Mouse (Mus musculus) lung, postnatal 14 days (tissue): ENCODE results near the gene Synrg.

Experiments used
- DNase-seq: peaks from one replicate; pipeline ENCODE4 v3.0.0; 2021

The Synrg gene

DNA sequence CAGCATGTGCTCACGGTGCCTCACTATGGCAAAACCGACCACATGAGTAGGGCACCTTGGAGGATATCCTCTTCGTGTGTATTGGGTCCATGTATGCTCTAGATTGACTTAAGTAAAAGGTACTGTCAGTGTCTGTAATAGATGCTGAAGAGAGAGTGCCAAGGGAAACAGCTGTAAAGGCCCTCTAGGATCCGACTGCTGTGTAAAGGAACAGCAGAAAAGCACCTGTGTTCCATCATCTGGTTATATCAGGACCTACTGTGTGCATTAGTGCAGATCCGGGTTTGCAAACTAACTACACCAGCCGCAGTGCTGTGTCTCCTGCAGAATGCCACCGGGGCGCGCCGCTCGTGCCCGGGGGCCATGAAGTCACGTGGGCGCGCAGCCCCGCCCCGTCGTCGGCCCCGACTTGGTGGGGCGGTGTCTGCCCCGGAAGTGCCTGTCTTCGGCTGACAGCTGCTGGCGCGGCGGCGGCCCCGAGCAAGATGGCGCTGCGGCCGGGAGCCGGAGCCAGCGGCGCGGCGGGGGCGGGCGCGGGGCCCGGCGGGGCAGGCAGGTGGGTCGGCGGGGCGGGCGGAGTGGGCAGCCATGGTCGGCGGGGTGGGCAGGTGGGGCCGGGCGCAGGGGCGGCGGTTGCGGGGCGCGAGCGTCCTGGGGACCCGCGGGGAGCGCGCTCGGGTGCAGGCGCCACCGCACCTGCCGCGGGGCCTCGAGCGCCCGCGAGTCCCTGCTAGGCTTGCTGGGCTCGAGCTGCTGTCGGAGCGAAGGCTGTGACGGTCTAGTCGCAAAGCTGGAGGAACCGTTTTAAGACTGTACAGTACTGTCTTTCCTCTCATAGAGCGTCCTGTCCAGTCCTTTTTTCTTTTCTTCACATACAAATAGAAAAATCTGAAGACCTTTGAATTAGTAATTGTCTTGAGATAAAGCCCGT, at the start of gene Synrg:
TSS of gene Synrg (plus strand) at position 438 of the 931 bp plus-strand sequence.
- peak; percentile 92 for DNase-seq

DNA sequence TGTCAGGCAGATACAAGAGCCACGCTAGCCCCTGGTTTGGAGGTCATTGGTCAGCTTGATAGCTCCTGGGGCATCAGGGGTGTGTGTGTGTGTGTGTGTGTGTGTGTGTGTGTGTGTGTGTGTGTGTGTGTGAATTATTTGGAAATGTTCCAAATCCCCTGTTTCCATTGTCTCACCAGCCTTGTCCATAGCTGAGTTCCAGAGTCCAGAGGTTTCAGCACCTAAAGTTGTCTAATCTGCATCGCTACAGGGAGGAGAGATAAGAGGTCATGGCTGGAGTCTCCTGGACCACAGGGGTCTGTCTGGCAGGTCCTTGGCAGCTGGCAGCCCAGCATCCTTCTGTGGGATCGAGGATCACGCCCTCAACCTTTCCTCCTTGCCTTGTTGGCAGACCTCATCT, 49.7 kb upstream of the Synrg start:
- no peak for DNase-seq

DNA sequence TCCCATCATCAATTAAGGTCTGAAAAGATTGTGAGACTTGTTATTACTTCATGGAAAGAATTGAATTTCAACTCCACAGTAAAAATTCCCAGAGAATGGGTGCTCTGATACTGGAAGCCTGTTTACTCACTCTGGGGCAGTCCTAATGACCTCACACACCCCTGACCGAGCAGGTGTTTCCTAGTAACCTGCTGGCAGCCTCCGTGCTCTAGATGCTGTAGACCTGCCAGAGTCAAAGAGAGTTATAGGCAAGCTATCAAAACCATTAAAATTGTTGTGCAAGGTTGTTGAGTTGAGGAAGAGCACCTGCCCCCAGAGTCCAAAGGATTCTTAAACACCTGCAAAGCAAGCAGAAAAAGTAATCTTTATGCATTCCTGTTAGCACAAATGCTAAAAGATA, 41.6 kb upstream of the Synrg start:
- DNase-seq, result no peak

- DNase-seq, result peak; percentile 10
Observed at GRCm38 (mm10) chr11:83927097-83927496, 37.1 kb upstream of the Synrg start.

GRCm38 (mm10) chr11:83932506-83933106, 31.6 kb upstream of the Synrg start:
- DNase-seq, result no peak

GRCm38 (mm10) chr11:83933376-83933775, 30.9 kb upstream of the Synrg start:
- DNase-seq, result no peak

- peak; percentile 85 for DNase-seq
Observed at GRCm38 (mm10) chr11:83935986-83936665, 28.1 kb upstream of the Synrg start.

DNA sequence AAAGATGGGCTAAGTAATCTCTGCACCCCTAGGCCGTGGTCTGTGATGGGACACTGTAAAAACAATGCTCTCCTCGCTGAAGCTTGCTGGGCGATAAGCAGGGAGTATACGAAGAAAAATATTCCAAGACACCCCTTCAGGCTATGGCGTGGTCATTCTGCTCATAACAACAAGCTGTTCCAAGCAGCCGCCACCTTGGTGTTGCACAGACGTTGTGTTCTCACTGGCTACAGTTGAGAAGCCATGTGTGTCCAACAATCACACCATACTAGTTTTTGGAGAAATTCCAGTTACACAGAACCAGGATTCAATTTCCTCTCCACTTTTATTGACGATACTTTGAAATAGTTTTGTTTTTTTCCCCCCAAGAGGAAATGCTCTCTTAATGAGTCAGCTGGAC, 25.7 kb upstream of the Synrg start:
- no peak for DNase-seq

- peak; percentile 87 for DNase-seq
Observed at GRCm38 (mm10) chr11:83941950-83942840, 22.0 kb upstream of the Synrg start, which contains the start of gene Ddx52. Gene Ddx52, plus strand, starts transcription at chr11:83942062.

DNA sequence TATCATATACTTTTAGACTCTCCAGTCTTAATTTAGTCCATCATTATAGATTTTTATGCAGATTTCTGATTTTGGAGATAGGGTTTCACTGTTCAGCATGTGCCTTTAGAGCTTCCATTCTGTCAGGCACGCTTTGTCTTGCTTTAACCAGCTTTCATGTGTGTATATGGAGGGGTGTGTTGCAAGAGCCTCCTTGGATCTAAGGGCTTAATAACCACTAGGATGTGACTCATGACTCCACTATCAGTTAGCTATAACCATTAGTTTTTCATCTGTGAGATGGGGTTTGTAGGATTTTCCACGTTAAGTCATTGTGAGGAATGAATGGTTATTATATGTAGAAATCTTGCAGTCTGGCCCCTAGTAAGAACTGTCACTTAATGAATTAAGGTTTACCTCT, 7.4 kb upstream of the Synrg start:
- no peak for DNase-seq

DNA sequence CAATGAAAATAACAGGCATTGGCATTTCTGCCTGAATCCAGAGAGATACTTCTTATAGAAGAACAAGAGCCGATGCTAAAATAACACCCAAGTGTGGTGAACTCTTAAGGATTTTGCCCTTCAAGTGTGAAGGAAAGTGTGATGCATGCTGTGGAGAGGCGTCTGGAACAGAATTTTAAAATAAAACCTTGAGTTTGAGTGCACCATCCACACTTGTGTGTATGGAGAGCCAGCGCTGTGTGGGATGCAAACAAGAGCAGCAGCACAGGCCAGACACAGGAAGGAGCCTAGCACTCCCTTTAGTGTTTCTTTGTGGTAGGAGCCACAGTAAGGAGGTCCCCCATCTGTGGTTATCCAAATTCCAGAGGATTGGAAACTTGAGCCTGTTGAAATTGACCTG, 2.2 kb upstream of the Synrg start:
- no peak for DNase-seq

- peak; percentile 35 for DNase-seq
Observed at GRCm38 (mm10) chr11:83967436-83968204, 3.4 kb downstream of the Synrg start.

- DNase-seq, result no peak
Observed at GRCm38 (mm10) chr11:83968205-83968575, 4.0 kb downstream of the Synrg start.

- no peak for DNase-seq
Observed at GRCm38 (mm10) chr11:83969040-83969439, 4.8 kb downstream of the Synrg start.

GRCm38 (mm10) chr11:83974561-83975346, 10.5 kb downstream of the Synrg start:
- DNase-seq, result no peak

DNA sequence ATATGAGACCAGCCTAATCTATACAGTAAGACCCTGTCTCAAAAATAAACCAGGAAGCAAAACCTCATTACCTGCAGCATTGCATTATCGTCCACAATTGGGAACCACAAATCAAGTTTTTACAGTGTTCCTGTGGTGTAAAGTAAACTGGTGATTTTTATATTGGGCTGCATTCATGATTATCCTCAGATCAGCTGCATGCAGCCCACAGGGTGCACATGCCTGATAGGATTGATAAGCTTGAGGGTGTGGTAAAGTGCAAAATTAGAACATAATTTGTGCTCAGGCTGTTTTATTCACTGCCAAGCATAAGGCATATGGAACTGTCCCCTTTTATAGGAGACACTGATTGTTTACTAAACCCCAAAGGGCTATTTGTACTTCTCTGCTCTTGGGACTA, 11.3 kb downstream of the Synrg start:
- DNase-seq, result no peak

DNA sequence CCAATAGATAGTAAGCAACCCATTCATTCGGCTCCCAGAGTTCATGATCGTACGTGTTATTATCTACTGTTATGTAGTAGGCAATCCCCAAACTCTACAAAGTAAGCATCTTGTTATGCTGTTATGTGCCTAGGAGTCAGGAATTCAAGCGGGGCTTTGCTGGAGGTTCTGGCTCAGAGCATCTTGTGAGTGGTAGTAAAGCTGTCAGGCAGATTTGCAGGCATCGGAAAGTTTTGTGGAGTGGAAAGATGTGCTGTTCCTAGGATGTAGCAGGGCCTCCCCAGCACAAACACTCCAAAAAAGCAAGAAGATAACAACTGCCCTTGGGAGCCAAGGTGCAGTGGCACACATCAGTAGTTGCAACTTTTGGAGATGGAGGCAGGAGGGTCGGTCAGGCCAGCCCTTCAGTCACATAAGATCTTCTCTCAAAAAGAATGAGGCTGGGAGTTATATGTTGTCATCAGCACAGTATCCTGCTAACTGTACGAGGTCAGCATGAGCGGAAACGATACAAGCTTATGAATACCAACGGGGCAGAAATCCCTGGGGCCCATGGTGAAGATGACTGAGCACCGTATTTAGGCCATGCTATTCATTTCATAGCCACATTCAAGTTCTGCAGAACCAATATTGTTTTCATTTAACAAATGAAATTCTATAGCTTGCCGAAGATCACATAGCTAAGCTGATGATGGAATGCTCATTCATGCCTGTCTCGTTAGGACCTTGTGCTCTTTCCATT, 12.2 kb downstream of the Synrg start:
- no peak for DNase-seq

DNA sequence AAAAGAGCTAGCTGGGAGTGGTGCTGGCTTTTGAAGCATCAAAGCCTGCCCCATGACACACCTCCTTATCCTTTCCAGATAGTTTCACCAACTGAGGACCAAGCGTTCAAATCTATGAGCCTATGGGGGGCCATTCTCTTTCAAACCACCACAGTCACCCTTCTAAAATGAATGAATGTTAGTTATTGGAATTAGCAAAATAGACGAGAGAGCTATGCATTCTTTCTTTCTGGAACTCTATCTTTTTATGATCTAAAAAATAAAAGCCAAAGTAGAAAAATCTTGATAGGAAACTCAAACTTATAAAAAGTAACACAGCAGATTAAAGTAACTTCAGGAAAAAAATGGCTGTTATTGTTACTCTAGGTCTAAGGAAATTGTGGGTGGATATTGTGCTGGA, 13.6 kb downstream of the Synrg start:
- no peak for DNase-seq

GRCm38 (mm10) chr11:83979992-83980391, 15.8 kb downstream of the Synrg start:
- no peak for DNase-seq

- no peak for DNase-seq
Observed at GRCm38 (mm10) chr11:83981338-83981737, 17.1 kb downstream of the Synrg start.
